Mouse (Mus musculus) embryonic facial prominence, embryonic 10.5 days (tissue): ENCODE data around the gene Bend3. TPM values are rescaled to one million over a fixed set of nuclear protein-coding genes. Genes with fewer than 3 reads are reported as not detected.

Experiments used
- DNase-seq: peaks from one replicate; pipeline ENCODE4 v3.0.0-alpha.2; 2017; ENCODE audit warnings: low spot score
- H3K27ac ChIP-seq: fragments of 300-500 bp; sonication (generic); replicated peaks from 2 replicates; pipeline ENCODE4 v1.5.1; 2016; ENCODE audit warnings: mild to moderate bottlenecking
- H3K27me3 ChIP-seq: fragments of 300-500 bp; sonication (generic); replicated peaks from 2 replicates; pipeline ENCODE4 v1.6.1; 2016; ENCODE audit warnings: low read depth, mild to moderate bottlenecking; ENCODE audit not compliant: poor library complexity, severe bottlenecking
- H3K36me3 ChIP-seq: fragments of 300-500 bp; sonication (generic); replicated peaks from 2 replicates; pipeline ENCODE4 v1.6.1; 2016; ENCODE audit warnings: mild to moderate bottlenecking, moderate library complexity
- H3K4me1 ChIP-seq: fragments of 300-500 bp; sonication (generic); 2 replicates; pipeline ENCODE4 v1.6.1; 2016
- H3K4me3 ChIP-seq: fragments of 300-500 bp; sonication (generic); 2 replicates; pipeline ENCODE4 v1.5.1; 2016; ENCODE audit warnings: mild to moderate bottlenecking, moderate library complexity
- H3K9me3 ChIP-seq: fragments of 300-500 bp; sonication (generic); 2 replicates; pipeline ENCODE4 v1.6.1; 2016; ENCODE audit warnings: mild to moderate bottlenecking
- WGBS: fragments of 180-500 bp; shearing (Covaris S2); methylation state at CpG from one replicate; pipeline ENCODE4 v1.1.7; 2016; 5-methylcytosine and 5-hydroxymethylcytosine counted together
- polyA plus RNA-seq: library from polyadenylated mRNA; unstranded; fragments of >200 nt; fragmentation: Nextera tagmentation; extraction: Ambion mirVana; gene quantifications from 2 replicates; pipeline ENCODE4 v1.2.1, GENCODE M21; 2016

Gene Bend3
- polyA plus RNA-seq, 1 experiment from 2014 or later, result 9.1 TPM

DNA sequence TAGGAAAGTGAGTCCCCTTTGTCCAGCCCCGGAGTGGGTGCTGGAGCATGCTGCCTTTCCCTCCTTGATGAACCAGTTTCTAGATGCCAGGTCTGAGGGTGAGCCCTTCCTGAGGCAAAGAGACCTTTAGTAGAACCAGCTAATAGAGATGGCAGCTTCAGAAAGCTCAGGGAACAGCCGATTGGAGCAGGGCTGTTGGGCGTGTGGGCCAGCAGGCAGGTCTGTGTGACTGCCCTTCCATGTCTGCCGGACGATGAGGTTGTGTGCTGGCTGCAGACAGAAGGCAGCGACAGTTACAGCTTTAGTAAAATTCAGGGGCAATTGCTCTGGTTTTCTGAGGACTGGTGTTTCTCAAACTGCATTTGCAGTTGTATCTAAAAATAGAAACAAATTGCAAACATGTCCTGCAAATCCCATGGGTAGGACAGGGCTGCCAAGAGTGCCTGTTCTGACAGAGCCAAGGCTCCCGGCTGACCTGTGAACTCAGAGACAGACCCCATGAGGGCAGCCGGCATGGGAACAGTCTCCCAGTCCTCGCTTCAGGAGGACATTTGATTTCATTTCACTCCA is 4.9 kb downstream of the Bend3 start:
- peak; percentile 46 for DNase-seq
- WGBS, result 36% methylated on average over 9 of the region's 9 CpGs
- H3K36me3 ChIP-seq, result peaks cover 14% of the 10 kb centered on the region
- peak overlapping the region; percentile 71 for H3K27ac ChIP-seq
- H3K4me3 ChIP-seq, result peak overlapping the region; percentile 32
- H3K4me1 ChIP-seq, result peaks cover 54% of the 10 kb centered on the region
- no peaks in the 10 kb centered on the region for H3K27me3 ChIP-seq
- no peaks in the 10 kb centered on the region for H3K9me3 ChIP-seq

DNA sequence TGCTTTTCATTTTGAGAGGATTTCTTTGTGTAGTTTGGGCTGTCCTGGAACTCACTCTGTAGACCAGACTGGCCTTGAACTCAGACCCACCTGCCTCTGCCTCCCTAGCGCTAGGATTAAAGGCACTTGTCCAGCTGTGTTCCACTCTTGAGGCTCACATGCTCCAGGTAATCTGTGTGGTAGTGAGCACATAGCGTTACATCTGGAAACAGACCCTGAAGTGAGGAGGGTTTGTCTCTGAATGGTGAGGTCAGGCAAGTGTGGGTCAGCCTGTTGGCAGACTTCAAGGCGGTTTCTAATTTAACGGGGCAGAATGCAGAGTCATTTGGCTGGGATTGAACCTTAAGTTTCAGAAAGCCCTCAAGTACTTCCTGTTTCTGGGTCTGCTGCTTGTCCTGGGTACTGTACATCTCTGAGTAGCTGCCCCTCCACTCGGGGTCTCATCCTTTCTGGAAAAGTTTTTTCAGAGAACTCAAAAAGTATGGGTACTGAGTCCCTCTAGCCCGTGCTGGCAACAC is 7.2 kb downstream of the Bend3 start:
- Histone ChIP-seq H3K4me1 (peaks cover 70% of the 10 kb centered on the region), H3K27ac (no peak overlapping the region), H3K36me3 (peaks cover 14% of the 10 kb centered on the region), H3K27me3 (no peaks in the 10 kb centered on the region), H3K9me3 (no peaks in the 10 kb centered on the region), H3K4me3 (no peak overlapping the region)
- DNase-seq, result no peak
- 86% methylated on average over 6 of the region's 6 CpGs for WGBS

DNA sequence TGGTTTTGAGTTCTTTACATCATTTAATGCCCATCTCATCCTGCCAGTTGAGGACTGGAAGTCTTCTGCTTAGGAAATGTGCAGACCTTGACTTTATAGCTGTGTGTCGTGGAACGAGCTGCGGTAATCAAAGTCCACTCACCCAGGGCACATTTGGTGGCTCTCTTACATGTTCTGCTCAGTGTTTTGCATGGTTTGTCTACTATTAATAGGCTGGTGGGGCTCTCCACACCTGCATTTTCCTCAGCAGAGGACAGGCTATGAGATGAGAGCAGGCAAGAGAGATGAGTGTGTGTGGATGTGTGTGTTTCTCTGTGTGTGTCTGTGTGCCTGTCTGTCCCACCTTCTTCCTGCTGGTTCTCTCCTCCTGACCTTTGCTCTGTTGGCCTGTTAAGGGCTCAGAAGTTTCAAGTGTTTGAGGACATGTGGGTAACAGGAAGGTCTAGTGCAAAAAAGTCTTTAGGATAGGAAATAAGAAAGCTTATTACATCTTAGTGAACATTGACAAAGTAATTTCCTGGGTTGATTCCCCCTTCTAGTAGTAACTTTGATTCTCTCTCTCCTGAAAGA is 8.9 kb downstream of the Bend3 start:
- no peak overlapping the region for H3K27ac ChIP-seq
- H3K9me3 ChIP-seq, result no peaks in the 10 kb centered on the region
- DNase-seq, result no peak
- H3K4me3 ChIP-seq, result no peak overlapping the region
- H3K27me3 ChIP-seq, result no peaks in the 10 kb centered on the region
- peaks cover 14% of the 10 kb centered on the region for H3K36me3 ChIP-seq
- H3K4me1 ChIP-seq, result peaks cover 53% of the 10 kb centered on the region
- 85% methylated on average over 3 of the region's 3 CpGs for WGBS

DNA sequence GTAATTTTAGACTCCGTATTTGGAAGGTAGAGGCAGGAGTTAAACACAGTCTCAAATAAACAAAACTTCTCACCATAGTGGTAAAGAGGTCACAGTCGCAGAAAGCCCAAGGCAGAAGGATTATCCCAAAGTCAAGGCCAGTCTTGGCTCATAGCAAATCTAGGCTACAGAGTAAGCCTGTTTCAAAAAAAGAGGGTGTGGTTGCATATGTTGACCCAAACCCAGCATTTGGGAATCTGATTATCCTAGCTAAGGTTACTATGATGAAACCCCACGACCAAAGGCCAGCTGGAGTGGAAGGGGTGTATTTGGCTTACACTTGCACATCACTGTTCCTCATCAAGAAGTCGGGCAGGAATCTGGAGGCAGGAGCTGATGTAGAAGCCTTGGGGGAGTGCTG is 9.6 kb downstream of the Bend3 start:
- 78% methylated on average over 4 of the region's 4 CpGs for WGBS
- DNase-seq, result no peak
- Histone ChIP-seq H3K4me1 (peaks cover 46% of the 10 kb centered on the region), H3K9me3 (no peaks in the 10 kb centered on the region), H3K27ac (no peak overlapping the region), H3K4me3 (no peak overlapping the region), H3K36me3 (peaks cover 18% of the 10 kb centered on the region), H3K27me3 (no peaks in the 10 kb centered on the region)

DNA sequence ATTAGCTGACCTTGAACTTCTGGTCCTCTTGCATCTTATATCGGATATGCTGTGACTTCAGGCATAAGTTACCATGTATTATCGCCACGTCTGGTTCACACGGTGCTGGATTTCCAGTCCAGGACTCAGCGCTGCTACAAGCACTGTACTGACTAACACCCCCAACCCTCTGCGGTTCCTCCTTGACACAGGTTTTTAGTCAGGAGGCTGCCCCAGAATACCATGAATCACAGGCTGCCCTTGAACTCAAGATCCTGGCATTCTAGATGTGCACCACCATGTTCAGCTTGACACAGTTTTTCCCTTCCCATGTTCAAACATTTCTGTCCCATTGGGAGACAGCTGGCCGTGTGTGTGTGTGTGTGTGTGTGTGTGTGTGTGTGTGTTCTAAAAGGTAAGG is 10.5 kb downstream of the Bend3 start:
- Histone ChIP-seq H3K4me3 (no peak overlapping the region), H3K27ac (no peak overlapping the region; the same call in 1 of the 2 replicates), H3K36me3 (peaks cover 24% of the 10 kb centered on the region), H3K27me3 (no peaks in the 10 kb centered on the region), H3K9me3 (no peaks in the 10 kb centered on the region), H3K4me1 (peaks cover 40% of the 10 kb centered on the region)
- WGBS, result 84% methylated on average over 7 of the region's 7 CpGs
- no peak for DNase-seq

DNA sequence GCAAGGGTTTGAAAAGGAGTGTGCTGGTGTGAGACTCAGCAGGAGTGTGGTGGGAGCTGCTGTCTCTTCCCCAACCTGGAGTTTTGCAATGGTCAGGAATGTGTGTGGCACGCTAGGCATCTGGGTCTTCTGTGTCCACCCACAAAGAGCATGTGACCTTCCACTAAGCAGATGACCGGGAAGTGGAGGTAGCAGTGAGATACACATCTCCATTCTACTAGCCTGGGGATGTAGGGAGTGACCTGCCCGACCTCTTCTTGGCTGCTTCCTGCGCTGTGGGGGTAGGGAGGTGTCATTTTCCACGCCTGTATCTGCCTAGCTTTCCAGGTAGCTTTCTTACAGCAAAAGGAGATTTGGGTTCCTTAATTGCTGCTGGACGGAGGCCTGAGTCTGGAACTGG is 10.9 kb downstream of the Bend3 start:
- Histone ChIP-seq H3K36me3 (peaks cover 28% of the 10 kb centered on the region), H3K27ac (peak overlapping the region; percentile 68), H3K4me3 (no peak overlapping the region), H3K4me1 (peaks cover 38% of the 10 kb centered on the region), H3K9me3 (no peaks in the 10 kb centered on the region), H3K27me3 (no peaks in the 10 kb centered on the region)
- peak; percentile 39 for DNase-seq
- WGBS, result 32% methylated on average over 6 of the region's 6 CpGs

DNA sequence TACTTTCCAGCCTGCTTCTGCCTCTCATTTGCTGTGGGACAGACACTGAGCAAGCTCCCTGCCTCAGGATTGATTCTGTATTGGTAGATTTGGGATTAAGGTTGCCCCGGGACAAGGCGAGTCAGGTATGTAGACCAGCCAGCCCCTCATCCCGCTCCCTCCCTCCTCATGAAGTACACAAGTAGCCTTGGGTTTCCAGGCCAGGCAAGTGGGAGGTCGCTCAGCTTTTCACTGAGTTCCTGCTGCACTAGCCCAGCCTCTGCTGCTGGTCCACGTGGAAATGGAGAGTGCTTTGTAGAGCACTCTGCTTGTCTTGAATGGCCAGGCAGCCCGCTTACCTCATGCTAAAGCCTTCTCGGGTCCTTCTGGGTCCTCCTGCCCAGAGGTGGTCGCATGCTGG is 11.4 kb downstream of the Bend3 start:
- H3K9me3 ChIP-seq, result no peaks in the 10 kb centered on the region
- WGBS, result 71% methylated on average over 8 of the region's 8 CpGs
- H3K4me3 ChIP-seq, result no peak overlapping the region
- no peak for DNase-seq
- peak overlapping the region; percentile 68 for H3K27ac ChIP-seq
- no peaks in the 10 kb centered on the region for H3K27me3 ChIP-seq
- peaks cover 33% of the 10 kb centered on the region for H3K36me3 ChIP-seq
- H3K4me1 ChIP-seq, result peaks cover 38% of the 10 kb centered on the region

DNA sequence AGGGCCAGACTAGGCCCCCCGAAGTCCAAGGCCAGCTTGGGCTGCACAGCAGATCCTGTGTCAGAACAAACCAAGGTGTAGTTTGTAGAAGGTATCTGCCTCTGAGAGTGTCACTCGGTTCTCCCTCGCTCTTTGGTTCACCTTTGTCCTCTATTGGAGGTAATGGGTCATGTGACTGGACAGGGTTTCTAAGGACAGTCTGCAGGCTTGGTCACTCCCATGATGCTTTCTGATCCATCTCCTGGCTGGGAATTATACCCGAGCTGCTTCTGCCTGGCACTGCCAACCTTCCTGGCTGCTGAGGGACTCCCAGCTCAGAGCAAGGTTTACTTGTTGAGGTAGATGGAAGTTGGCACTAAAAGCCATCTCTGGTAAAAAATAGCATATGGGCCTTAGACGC is 12.2 kb downstream of the Bend3 start:
- Histone ChIP-seq H3K4me1 (peaks cover 38% of the 10 kb centered on the region), H3K27me3 (no peaks in the 10 kb centered on the region), H3K4me3 (no peak overlapping the region), H3K27ac (0 out of 2 replicates have a peak overlapping the region, but pooled peaks have one; percentile 68), H3K36me3 (peaks cover 37% of the 10 kb centered on the region), H3K9me3 (no peaks in the 10 kb centered on the region)
- 87% methylated on average over 5 of the region's 5 CpGs for WGBS
- DNase-seq, result no peak

DNA sequence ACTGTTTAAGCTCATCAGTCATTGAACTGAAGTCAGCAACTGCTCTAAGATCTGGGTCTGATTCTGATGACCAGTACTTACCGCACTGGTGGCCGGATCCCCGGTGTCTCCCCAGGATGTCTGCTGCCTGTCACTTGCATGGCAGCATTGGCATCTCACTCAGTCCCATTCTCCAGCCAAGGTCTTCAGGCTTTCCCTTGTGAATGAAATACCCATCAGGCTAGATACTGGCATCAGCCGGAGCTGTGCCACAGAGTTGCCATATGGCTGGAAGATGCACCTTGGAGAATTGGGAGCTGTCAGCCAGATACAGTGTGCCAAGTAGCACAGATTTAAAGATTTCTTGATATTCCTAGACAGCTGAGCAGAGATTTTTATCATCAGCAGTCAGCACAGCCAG is 24.0 kb downstream of the Bend3 start:
- H3K27ac ChIP-seq, result no peak overlapping the region
- WGBS, result 98% methylated on average over 4 of the region's 4 CpGs
- H3K27me3 ChIP-seq, result no peaks in the 10 kb centered on the region
- no peak for DNase-seq
- no peaks in the 10 kb centered on the region for H3K4me1 ChIP-seq
- no peak overlapping the region for H3K4me3 ChIP-seq
- H3K36me3 ChIP-seq, result peaks cover 92% of the 10 kb centered on the region
- H3K9me3 ChIP-seq, result no peaks in the 10 kb centered on the region

DNA sequence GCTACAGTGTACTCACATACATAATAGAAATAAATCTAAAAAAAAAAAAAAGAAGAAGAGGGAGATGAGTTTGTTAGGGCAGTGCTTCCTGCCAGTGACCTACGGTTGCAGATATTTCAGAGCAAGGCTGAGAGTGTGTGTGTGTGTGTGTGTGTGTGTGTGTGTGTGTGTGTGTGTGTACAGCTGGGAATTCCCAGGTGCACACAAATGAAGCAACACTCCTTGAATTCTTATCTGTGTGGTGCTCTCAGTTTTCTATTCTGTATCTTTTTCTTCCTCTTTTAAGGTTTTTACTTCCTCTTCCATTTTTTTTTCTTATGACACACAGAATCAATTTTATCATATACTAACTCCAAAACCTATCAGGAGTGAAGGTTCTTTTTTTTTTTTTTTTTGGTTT is 25.7 kb downstream of the Bend3 start:
- 79% methylated on average over 1 of the region's 1 CpGs for WGBS
- Histone ChIP-seq H3K4me1 (no peaks in the 10 kb centered on the region), H3K36me3 (peaks cover 84% of the 10 kb centered on the region), H3K9me3 (no peaks in the 10 kb centered on the region), H3K27me3 (no peaks in the 10 kb centered on the region), H3K4me3 (no peak overlapping the region), H3K27ac (no peak overlapping the region)
- DNase-seq, result no peak

DNA sequence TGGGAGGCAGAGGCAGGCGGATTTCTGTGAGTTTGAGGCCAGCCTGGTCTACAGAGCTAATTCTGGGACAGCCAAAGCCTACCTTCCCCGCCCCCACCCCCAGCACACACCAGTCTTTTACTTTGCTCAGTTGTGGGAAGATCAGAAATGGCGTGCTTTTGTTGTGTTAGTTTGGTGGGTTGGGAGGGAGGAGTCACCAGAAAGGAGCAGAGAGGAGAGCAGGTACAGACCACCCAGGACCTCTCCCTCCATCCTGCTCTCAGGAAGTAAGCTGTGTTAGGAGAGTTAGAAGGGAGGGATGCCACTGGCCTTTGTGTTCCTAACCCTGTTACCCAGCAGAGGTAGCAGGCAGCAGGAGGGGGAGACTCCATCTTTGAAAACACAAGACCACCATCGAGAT is 28.4 kb downstream of the Bend3 start:
- Histone ChIP-seq H3K9me3 (no peaks in the 10 kb centered on the region), H3K27ac (no peak overlapping the region), H3K4me3 (no peak overlapping the region), H3K4me1 (no peaks in the 10 kb centered on the region), H3K27me3 (no peaks in the 10 kb centered on the region), H3K36me3 (peaks cover 84% of the 10 kb centered on the region)
- 69% methylated on average over 4 of the region's 4 CpGs for WGBS
- DNase-seq, result no peak

DNA sequence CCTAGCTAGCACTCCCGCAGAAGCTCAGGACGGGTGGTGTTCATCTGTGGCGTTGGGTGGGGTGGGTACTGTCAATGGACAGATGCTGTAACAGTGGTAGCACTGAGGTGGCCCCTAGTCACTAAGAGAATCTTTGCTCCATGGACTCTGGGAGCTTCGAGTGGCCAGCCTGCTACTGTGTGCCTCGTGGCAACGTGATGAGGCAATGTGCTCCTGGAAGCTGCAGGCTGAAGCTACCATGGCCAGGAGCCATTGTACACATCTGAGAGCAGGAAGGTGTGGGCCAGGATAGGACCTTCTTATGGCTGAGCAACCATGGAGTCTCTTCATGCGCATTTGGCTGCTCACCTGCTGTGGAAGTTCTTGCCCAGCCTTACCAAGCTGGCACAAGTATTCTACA is 30.6 kb downstream of the Bend3 start:
- Histone ChIP-seq H3K9me3 (no peaks in the 10 kb centered on the region), H3K4me1 (no peaks in the 10 kb centered on the region), H3K36me3 (peaks cover 86% of the 10 kb centered on the region), H3K4me3 (no peak overlapping the region), H3K27me3 (no peaks in the 10 kb centered on the region), H3K27ac (no peak overlapping the region)
- DNase-seq, result no peak
- 95% methylated on average over 7 of the region's 7 CpGs for WGBS

DNA sequence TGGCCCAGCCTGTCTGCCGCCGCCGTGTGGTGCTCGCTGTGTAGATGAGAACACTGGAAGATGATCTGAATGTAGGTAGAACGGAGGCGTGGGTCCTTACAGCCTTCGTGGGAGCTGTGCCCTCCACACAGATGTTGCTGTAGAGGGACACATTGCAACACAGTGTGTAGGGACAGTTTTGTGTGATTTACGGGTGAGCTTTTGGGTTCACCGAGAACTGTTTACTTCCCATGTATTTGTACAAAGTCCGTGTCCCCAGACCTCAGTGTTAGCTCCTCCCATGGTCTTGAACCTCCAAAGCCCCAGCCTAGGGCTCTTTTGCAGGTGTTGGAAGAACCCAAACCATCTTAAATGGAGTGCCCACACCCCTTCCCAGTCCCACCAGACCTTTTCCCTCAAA is 34.3 kb downstream of the Bend3 start:
- no peak overlapping the region for H3K4me3 ChIP-seq
- no peak overlapping the region for H3K27ac ChIP-seq
- DNase-seq, result no peak
- H3K27me3 ChIP-seq, result no peaks in the 10 kb centered on the region
- no peaks in the 10 kb centered on the region for H3K9me3 ChIP-seq
- H3K36me3 ChIP-seq, result peaks cover 74% of the 10 kb centered on the region
- H3K4me1 ChIP-seq, result peaks cover 5% of the 10 kb centered on the region; the same call in 1 of the 2 replicates
- 97% methylated on average over 10 of the region's 10 CpGs for WGBS
